Mouse (Mus musculus): ENCODE measurements around the gene Mr1.

DNA sequence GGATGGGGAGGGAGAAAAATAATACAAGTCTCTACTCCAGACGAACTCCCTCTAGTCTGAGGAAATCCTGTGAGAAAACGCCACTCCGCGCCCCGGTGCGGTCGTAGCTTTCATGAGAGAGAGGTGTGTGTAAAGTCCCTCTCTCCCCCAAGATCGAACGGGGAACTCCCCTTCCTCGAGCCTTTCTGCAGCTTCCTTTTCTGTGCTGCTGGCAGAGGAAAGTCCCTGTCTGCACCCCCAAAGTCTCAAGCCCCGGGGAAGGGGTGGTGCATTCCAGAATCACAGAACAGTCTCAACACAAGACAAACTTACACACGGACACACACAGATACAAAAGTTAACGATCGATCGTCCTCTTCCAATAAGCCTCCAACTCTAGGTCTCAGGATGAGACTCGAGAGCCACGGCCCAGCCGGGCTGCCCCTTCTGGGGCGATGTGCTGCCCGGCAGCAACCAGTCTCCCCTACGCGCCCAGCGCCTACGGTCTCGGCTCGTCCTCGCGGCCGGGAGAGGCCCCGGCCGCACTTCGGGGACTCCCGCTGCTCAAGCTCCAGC, 48.6 kb downstream of the Mr1 start:
- TF ChIP-seq POLR2A (IDR thresholded peaks at IDR 0.05; ENCODE audit: borderline replicate concordance, extremely low read depth, insufficient read depth, insufficient read length, poor library complexity, severe bottlenecking) (no peak), CTCF (IDR thresholded peaks at IDR 0.05; ENCODE audit: borderline replicate concordance, extremely low read depth, insufficient read depth, insufficient read length) (no peak)
